Mouse (Mus musculus) midbrain, embryonic 14.5 days (tissue): ENCODE data around the gene Tnnc1. TPM values are rescaled to one million over a fixed set of nuclear protein-coding genes. Genes with fewer than 3 reads are reported as not detected.

Source experiments
- ATAC-seq: fragments of 200-750 bp; cut with Nextera tagmentation; 2 replicates; pipeline ENCODE4 v1.8.0; 2017; ENCODE audit warnings: moderate number of reproducible peaks, moderate library complexity; ENCODE audit not compliant: low FRiP score, low TSS enrichment
- DNase-seq: peaks from one replicate; pipeline ENCODE4 v3.0.0-alpha.2; 2015
- H3K27ac ChIP-seq: fragments of 300-500 bp; sonication (generic); replicated peaks from 2 replicates; pipeline ENCODE4 v1.5.1; 2014; ENCODE audit warnings: mild to moderate bottlenecking, low read depth, low read length, moderate library complexity
- H3K27me3 ChIP-seq: fragments of 300-500 bp; sonication (generic); 2 replicates; pipeline ENCODE4 v1.6.1; 2014; ENCODE audit warnings: low read length, control low read depth, mixed read lengths; ENCODE audit not compliant: control insufficient read depth, insufficient read depth
- H3K36me3 ChIP-seq: fragments of 300-500 bp; sonication (generic); 2 replicates; pipeline ENCODE4 v1.6.1; 2014; ENCODE audit warnings: low read length, control low read depth; ENCODE audit not compliant: control insufficient read depth, insufficient read depth
- H3K4me1 ChIP-seq: fragments of 300-500 bp; sonication (generic); 2 replicates; pipeline ENCODE4 v1.6.1; 2014; ENCODE audit warnings: mild to moderate bottlenecking, antibody characterized with exemption, low read length, control low read depth; ENCODE audit not compliant: control insufficient read depth, insufficient read depth
- H3K4me2 ChIP-seq: fragments of 300-500 bp; sonication (generic); 2 replicates; pipeline ENCODE4 v1.6.1; 2014; ENCODE audit warnings: mild to moderate bottlenecking, low read length, moderate library complexity
- H3K4me3 ChIP-seq: fragments of 300-500 bp; sonication (generic); replicated peaks from 2 replicates; pipeline ENCODE4 v1.5.1; 2014; ENCODE audit warnings: low read depth, low read length
- H3K9ac ChIP-seq: fragments of 300-500 bp; sonication (generic); replicated peaks from 2 replicates; pipeline ENCODE4 v1.6.1; 2014; ENCODE audit warnings: mild to moderate bottlenecking, low read length, moderate library complexity
- H3K9me3 ChIP-seq: fragments of 300-500 bp; sonication (generic); 2 replicates; pipeline ENCODE4 v1.6.1; 2016; ENCODE audit warnings: low read length, control low read depth, mixed read lengths; ENCODE audit not compliant: control insufficient read depth
- WGBS: fragments of 180-500 bp; shearing (Covaris S2); extraction: QIAGEN DNeasy Blood & Tissue Kit; methylation state at CpG from one replicate; pipeline ENCODE4 v1.1.7; 2014; 5-methylcytosine and 5-hydroxymethylcytosine counted together
- polyA plus RNA-seq: library from polyadenylated mRNA; unstranded; fragments of >200 nt; fragmentation: Nextera tagmentation; extraction: Ambion mirVana; gene quantifications from 2 replicates; pipeline ENCODE4 v1.2.1, GENCODE M21; 2014

The Tnnc1 gene
- polyA plus RNA-seq, result 2.1 and 2.6 TPM in 2 replicates

GRCm38 (mm10) chr14:31208084-31208483, at the start of gene Tnnc1:
Tnnc1 (plus strand) TSS chr14:31208312.
- Histone ChIP-seq H3K4me1 (peaks cover 17% of the 10 kb centered on the region), H3K9ac (peak within 1 kb of the TSS; percentile 82), H3K9me3 (no peaks in the 10 kb centered on the region), H3K4me2 (peak within 1 kb of the TSS; percentile 98), H3K27ac (peak within 1 kb of the TSS; percentile 90), H3K4me3 (peak within 1 kb of the TSS; percentile 65), H3K36me3 (peaks cover 12% of the 10 kb centered on the region), H3K27me3 (no peaks in the 10 kb centered on the region)
- 76% methylated on average over 2 of the region's 2 CpGs for WGBS
- no peak for ATAC-seq
- no peak for DNase-seq

GRCm38 (mm10) chr14:31160196-31161150, 47.6 kb upstream of the Tnnc1 start:
- H3K9me3 ChIP-seq, result no peaks in the 10 kb centered on the region
- DNase-seq, result no peak
- no peak for ATAC-seq
- no peak overlapping the region for H3K4me3 ChIP-seq
- no peak overlapping the region for H3K27ac ChIP-seq
- 86% methylated on average over 27 of the region's 27 CpGs for WGBS
- no peak overlapping the region for H3K4me2 ChIP-seq
- H3K36me3 ChIP-seq, result no peaks in the 10 kb centered on the region
- no peaks in the 10 kb centered on the region for H3K4me1 ChIP-seq
- no peak overlapping the region for H3K9ac ChIP-seq
- H3K27me3 ChIP-seq, result no peaks in the 10 kb centered on the region

DNA sequence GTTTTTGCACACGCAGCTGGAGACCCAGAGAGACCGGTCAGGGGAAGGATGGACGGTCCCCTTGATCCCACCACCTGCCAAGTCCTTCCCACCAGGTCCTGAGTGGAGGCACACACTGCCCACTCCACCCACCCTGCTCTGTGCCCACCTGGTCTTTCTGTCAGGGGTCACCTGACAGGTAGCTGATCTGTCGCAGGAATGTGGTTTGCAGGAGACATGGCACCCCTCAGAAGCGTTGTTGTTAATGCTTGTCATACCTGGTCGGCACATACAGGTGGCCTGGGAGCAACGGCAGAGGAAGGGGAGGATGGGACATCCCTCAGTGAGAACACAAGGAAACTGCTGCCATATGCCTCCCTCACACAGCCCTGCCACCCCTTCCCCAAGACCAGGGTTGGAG, 46.9 kb upstream of the Tnnc1 start:
- no peaks in the 10 kb centered on the region for H3K27me3 ChIP-seq
- H3K9me3 ChIP-seq, result no peaks in the 10 kb centered on the region
- no peak overlapping the region for H3K9ac ChIP-seq
- no peak for DNase-seq
- no peak for ATAC-seq
- no peak overlapping the region for H3K4me3 ChIP-seq
- no peaks in the 10 kb centered on the region for H3K4me1 ChIP-seq
- H3K36me3 ChIP-seq, result no peaks in the 10 kb centered on the region
- no peak overlapping the region for H3K27ac ChIP-seq
- 94% methylated on average over 7 of the region's 7 CpGs for WGBS
- H3K4me2 ChIP-seq, result no peak overlapping the region

DNA sequence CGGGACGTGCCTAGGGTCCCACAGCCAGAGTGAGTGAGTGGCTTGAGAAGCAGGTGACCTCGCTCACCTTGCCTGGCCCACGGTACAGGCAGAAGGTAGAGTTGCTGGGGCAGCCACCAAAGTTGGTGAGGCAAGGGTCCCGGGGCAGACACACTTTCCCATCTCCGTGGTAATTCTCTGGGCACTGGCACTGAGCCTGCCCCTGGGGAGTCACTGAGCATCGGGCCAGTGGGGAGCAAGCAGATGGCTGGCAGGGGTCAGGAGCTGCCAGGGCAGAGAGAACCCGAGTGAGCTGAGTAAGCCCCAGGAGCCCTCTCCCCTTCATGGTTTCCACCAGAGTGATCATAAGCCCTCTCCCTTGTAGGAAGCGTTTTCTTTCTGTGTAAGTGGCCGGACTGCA, 46.5 kb upstream of the Tnnc1 start:
- H3K27me3 ChIP-seq, result no peaks in the 10 kb centered on the region
- WGBS, result 65% methylated on average over 10 of the region's 10 CpGs
- ATAC-seq (no peak), DNase-seq (no peak)
- H3K4me3 ChIP-seq, result no peak overlapping the region
- no peak overlapping the region for H3K4me2 ChIP-seq
- H3K4me1 ChIP-seq, result no peaks in the 10 kb centered on the region
- H3K9me3 ChIP-seq, result no peaks in the 10 kb centered on the region
- no peak overlapping the region for H3K9ac ChIP-seq
- no peaks in the 10 kb centered on the region for H3K36me3 ChIP-seq
- H3K27ac ChIP-seq, result no peak overlapping the region

GRCm38 (mm10) chr14:31164067-31164466, 44.0 kb upstream of the Tnnc1 start:
- H3K27me3 ChIP-seq, result no peaks in the 10 kb centered on the region
- no peak overlapping the region for H3K9ac ChIP-seq
- no peaks in the 10 kb centered on the region for H3K9me3 ChIP-seq
- ATAC-seq (no peak), DNase-seq (no peak)
- H3K4me3 ChIP-seq, result no peak overlapping the region
- no peaks in the 10 kb centered on the region for H3K36me3 ChIP-seq
- no peak overlapping the region for H3K27ac ChIP-seq
- 84% methylated on average over 8 of the region's 8 CpGs for WGBS
- no peak overlapping the region for H3K4me2 ChIP-seq
- H3K4me1 ChIP-seq, result no peaks in the 10 kb centered on the region

DNA sequence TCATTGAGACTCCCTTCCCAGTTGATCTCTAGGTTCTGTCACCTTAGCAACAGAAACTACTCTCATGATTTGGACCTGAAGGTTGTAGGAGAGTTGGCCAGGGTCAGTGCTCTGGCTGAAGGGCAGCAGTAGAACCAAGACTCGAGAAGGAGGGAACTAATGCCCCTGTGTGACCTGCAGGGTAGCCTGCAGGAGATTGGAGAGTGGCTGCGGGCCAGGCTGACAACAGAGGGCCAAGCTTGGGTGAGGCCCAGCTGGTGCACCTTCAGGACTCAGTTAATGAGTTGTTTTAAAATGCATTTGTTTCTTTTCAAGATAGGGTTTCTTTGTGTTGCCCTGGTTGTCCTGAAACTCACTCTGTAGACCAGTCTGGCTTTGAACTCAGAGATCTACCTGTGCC, 43.1 kb upstream of the Tnnc1 start:
- Histone ChIP-seq H3K36me3 (peaks cover 2% of the 10 kb centered on the region), H3K4me3 (no peak overlapping the region), H3K9ac (no peak overlapping the region), H3K9me3 (no peaks in the 10 kb centered on the region), H3K27ac (no peak overlapping the region), H3K27me3 (no peaks in the 10 kb centered on the region), H3K4me2 (no peak overlapping the region), H3K4me1 (no peaks in the 10 kb centered on the region)
- WGBS, result 79% methylated on average over 2 of the region's 2 CpGs
- no peak for ATAC-seq
- DNase-seq, result no peak

GRCm38 (mm10) chr14:31165458-31165857, 42.7 kb upstream of the Tnnc1 start:
- WGBS, result 51% methylated on average over 7 of the region's 7 CpGs
- ATAC-seq (no peak), DNase-seq (no peak)

DNA sequence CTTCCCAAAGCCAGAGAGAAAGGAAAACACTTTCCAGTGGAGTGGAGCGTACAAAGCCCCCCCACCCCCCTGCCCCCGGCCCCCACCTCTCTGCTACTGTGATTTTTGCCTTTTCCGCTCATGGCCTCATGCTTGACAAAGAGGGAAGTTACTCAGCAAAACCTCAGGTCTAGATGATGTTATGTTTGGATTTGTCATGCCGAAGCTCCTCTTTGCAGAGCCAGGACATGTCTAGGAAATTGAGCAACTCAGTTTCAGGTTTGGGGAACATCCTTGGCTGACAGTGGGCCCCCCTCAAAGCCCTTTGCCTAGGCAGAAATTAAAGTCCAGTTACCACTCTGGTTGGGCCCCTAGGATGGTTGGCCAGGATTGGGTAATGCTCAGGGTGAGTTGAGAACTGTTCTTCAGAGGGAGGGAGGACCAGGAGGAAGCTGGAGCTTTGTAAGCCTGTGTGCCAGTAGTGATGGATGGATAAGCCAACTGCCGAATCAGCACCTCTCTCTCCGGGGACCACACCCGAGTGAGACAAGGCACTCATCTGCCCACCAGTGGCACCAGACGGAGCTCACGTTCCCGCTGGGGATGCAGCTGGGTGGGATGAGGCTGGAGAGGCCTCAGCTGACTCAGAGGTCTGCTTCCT, 42.0 kb upstream of the Tnnc1 start:
- DNase-seq (no peak), ATAC-seq (no peak)
- Histone ChIP-seq H3K4me3 (no peak overlapping the region), H3K4me2 (no peak overlapping the region), H3K36me3 (peaks cover 13% of the 10 kb centered on the region), H3K4me1 (no peaks in the 10 kb centered on the region), H3K27me3 (no peaks in the 10 kb centered on the region), H3K9me3 (no peaks in the 10 kb centered on the region), H3K27ac (no peak overlapping the region), H3K9ac (0 out of 2 replicates have a peak overlapping the region, but pooled peaks have one; percentile 7)
- 73% methylated on average over 10 of the region's 10 CpGs for WGBS

More at GRCm38 (mm10) chr14:31165458-31165857, 42.7 kb upstream of the Tnnc1 start:
- no peaks in the 10 kb centered on the region for H3K4me1 ChIP-seq
- peaks cover 6% of the 10 kb centered on the region for H3K36me3 ChIP-seq
- no peak overlapping the region for H3K4me3 ChIP-seq
- no peaks in the 10 kb centered on the region for H3K9me3 ChIP-seq
- H3K4me2 ChIP-seq, result no peak overlapping the region
- no peak overlapping the region for H3K9ac ChIP-seq
- H3K27ac ChIP-seq, result no peak overlapping the region
- no peaks in the 10 kb centered on the region for H3K27me3 ChIP-seq
